Mouse (Mus musculus): ENCODE measurements around the gene Trmt2a. TPM values are rescaled to one million over a fixed set of nuclear protein-coding genes. Genes with fewer than 3 reads are reported as not detected.

Gene Trmt2a
- polyA plus RNA-seq (2015; fragmentation: Nextera tagmentation; extraction: Ambion mirVana): 43.9 and 45.4 TPM in 2 replicates

DNA sequence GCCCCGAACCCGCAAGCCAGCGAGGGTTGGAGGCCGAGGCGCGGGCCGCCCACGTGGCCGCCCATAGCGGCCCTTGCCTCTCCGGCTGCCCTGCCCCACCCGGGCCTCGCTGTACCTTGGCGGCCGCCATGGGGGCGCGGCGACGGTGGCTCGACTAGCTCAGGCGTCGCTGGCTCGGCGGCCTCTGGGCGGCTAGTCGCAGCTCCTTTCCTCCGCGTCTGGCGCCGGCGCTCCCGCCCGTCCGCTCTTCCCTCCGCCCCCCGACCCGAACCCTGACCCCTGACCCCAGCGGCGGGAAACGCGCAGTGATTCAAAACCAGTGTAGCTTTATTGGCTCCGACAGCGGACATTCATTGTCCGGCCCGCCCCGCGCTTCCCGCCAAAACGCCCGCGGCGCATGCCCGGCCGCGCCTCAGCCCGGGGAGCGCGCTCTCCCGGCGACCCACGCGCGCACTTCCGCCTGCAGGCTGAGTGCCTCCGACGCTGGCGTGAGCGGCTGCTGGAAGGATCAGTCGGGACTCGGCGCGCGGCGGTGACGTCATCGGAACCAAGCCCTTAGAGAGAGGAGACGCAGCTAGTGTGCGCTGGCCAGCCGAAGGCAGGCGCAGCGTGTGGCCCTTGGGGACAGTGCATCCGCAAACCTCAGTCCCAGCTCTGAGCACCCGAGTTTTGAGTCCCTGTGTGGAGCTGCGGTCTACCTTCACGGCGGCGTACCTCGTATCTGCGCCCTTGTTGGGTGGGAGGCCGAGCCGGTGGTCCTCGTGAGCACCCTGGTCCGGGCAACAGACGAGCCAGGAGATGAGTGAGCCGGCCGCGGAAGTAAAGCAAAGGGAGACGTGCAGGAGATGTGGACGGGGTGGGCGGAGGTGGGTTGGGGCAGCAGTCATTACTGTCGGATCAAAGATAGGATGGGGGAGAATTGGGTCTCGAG, at the start of gene Trmt2a, which contains the start of gene Ranbp1:
Gene Trmt2a (plus strand): TSS at position 247 of the 931 bp plus-strand sequence.
Gene Ranbp1 (minus strand): TSS at position 300 of the 931 bp plus-strand sequence.

DNA sequence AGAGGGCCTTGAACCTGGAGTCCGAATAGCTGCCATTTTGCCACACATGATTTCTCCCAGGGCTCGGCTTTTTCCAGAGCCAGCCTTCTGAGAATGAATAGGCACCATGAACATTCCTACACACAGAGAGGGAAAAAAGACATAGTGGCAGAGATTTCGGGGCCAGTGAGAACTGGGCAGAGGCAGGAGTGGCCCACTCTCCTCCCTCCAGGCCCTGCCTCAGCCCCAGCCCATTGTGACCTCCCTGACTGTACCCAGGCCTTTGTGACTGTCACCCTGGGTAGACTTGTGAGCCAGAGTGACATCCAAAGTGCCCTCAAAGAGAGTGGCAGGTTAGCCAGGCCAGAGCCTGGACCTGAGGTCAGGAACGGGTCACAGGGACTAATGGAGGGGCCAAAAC, 30.9 kb upstream of the Trmt2a start, which contains the start of gene Ccdc188:
Gene Ccdc188 (plus strand): TSS at position 301 of the 400 bp plus-strand sequence.

DNA sequence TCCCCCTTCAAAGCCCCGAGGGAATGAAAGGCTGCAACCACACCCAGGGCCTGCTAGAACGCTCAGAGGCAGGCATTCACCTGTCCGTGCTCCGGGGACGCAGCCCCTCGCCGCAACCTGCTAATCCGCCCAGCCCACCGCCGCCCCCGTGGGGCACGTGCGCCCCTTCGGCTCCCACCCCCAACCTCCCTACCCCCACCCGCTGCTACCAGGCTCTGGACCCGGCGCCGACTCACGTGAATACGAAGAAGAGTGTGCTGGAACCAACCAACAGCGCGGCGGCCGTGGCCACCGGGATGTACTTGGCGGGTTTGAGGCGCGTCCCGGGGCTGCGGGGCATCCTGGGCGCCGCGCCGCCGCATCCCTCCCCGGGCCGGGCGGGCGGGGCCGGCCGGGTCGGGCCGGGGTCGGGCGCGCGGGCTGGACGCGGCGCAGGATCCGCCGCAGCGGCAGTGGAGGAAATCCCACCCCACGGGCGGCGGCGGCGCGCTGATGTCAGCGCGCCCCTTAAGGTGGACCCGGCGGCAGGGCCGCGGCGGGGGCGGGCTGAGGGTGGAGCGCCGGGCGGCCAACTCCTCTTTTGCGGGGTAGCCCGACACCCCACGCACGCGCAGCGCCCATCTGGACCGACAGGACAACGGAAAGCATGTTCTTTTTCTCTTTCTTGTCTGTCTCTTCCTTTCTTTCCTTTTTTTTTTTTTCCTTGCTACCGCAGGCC, 13.6 kb upstream of the Trmt2a start, which contains the start of gene Zdhhc8:
Gene Zdhhc8 (minus strand): TSS at position 466 of the 718 bp plus-strand sequence.

DNA sequence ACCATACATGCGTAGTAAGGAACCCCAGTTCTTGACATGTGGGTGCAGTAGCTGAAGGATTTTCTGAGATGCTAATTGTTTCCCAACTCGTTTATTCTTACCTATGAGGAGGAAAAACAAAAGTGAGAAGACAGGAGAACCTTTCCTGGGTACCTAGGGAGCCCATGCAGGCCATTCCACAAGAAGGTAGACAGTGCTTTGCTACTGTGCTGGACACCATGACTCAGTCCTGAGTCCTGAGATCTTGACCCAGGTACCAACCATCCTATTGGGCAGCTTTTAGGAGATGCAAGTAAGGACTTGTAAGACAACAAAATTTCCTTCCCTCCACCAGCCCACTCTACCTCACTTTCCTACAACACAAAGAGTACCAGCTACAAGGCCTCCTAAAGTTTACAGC, 9.7 kb downstream of the Trmt2a start, which contains the start of gene Gm49776:
Gene Gm49776 (minus strand): TSS at position 101 of the 400 bp plus-strand sequence.

DNA sequence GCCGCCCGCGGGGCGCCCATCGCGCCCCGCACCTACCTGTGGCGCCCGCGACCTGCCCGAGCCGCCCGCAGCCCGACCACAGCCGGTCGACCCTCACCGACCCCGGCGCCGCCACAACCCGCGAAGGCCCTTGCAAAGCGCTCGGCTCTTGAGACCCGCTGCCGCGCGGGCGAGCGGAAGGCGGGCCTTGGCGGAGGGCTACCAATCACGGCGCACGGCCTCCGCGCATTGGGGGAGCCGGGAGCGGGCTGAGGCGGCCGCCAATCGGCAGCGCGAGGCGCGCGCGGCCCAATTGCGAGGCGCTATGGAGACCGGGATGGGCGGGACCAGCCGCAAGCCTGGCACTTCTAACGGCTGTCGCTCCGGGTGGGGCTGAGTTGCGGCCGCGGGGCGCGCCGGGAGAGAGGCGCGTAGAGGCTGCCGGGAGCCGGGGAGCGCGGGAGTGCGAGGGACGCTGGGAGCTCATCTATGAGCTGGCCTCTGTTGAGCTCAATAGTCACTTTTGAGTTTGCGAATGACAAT, 40.6 kb downstream of the Trmt2a start, which contains the start of gene Dgcr8:
Gene Dgcr8 (minus strand): TSS at position 180 of the 522 bp plus-strand sequence.

MicroRNAs within 50 kb of the gene (microRNA counts, 519-probe panel; counts per million panel counts)
- microRNA mmu-miR-1306: 1,338 counts per million, percentile 8 among the panel's probes with 10 or more counts

Small RNA genes within 50 kb of the gene (microRNA-seq; reads per million reads assigned to microRNA genes)
- gene Gm24572: not detected
- gene Mir1306: 135 reads per million, percentile 50 among the genes with 10 or more reads in this experiment

Other genes with a start within 250 kb of the Trmt2a start
- gene Dgcr6, start 195.8 kb upstream of the Trmt2a start, polyA plus RNA-seq (2015; fragmentation: Nextera tagmentation; extraction: Ambion mirVana): 253 and 287 TPM in 2 replicates
- 15.0 and 19.2 TPM in 2 replicates for gene Prodh, start 158.5 kb upstream of the Trmt2a start, polyA plus RNA-seq (2015; fragmentation: Nextera tagmentation; extraction: Ambion mirVana)
- 13.5 and 16.2 TPM in 2 replicates for gene Rtn4r, start 121.0 kb upstream of the Trmt2a start, polyA plus RNA-seq (2015; fragmentation: Nextera tagmentation; extraction: Ambion mirVana)
- gene Ccdc188, start 30.8 kb upstream of the Trmt2a start, polyA plus RNA-seq (2015; fragmentation: Nextera tagmentation; extraction: Ambion mirVana): not detected in 2 replicates
- 13.8 and 14.6 TPM in 2 replicates for gene Zdhhc8, start 13.5 kb upstream of the Trmt2a start, polyA plus RNA-seq (2015; fragmentation: Nextera tagmentation; extraction: Ambion mirVana)
- 225 and 297 TPM in 2 replicates for gene Ranbp1, start 53 bp downstream of the Trmt2a start, polyA plus RNA-seq (2015; fragmentation: Nextera tagmentation; extraction: Ambion mirVana)
- 1.3 TPM in 1 of 2 replicates, not detected in the other for gene Gm49776, start 9.6 kb downstream of the Trmt2a start, polyA plus RNA-seq (2015; fragmentation: Nextera tagmentation; extraction: Ambion mirVana)
- gene Dgcr8, start 40.6 kb downstream of the Trmt2a start, polyA plus RNA-seq (2015; fragmentation: Nextera tagmentation; extraction: Ambion mirVana): 11.5 and 11.7 TPM in 2 replicates
- gene Tango2, start 99.4 kb downstream of the Trmt2a start, polyA plus RNA-seq (2015; fragmentation: Nextera tagmentation; extraction: Ambion mirVana): 27.0 and 27.2 TPM in 2 replicates
- gene Arvcf, start 99.5 kb downstream of the Trmt2a start, polyA plus RNA-seq (2015; fragmentation: Nextera tagmentation; extraction: Ambion mirVana): 5.0 and 6.0 TPM in 2 replicates
- gene Txnrd2, start 177.7 kb downstream of the Trmt2a start, polyA plus RNA-seq (2015; fragmentation: Nextera tagmentation; extraction: Ambion mirVana): 18.6 and 18.8 TPM in 2 replicates
- 163 and 182 TPM in 2 replicates for gene Comt, start 178.2 kb downstream of the Trmt2a start, polyA plus RNA-seq (2015; fragmentation: Nextera tagmentation; extraction: Ambion mirVana)